ENCODE assay signal across 8 mouse cellular contexts in genomic region chr6:134984748-134985147, GRCm38 (mm10). TPM values are rescaled to one million over a fixed set of nuclear protein-coding genes. Genes with fewer than 3 reads are reported as not detected.
A peak's percentile ranks its signal among the peaks of the same experiment; 100 is the strongest.
DNase-seq lines count a peak whose midpoint lies in the region; ATAC-seq and TF ChIP-seq lines count a peak whose summit lies in the region.

No protein-coding gene starts in this region.

- peak; percentile 55 for TF ChIP-seq CTCF in heart, postnatal 0 days (IDR thresholded peaks at IDR 0.05; ENCODE audit: low read depth)

- WGBS in heart, postnatal 0 days, result 58% methylated on average over 3 of the region's 3 CpGs

- no peaks in the 10 kb centered on the region for H3K9me3 ChIP-seq in heart, postnatal 0 days (replicated peaks; ENCODE audit: control insufficient read depth, low read length)

- H3K4me2 ChIP-seq in heart, postnatal 0 days (ENCODE audit: low read depth, low read length), result peak overlapping the region; percentile 85

- no peaks in the 10 kb centered on the region for H3K36me3 ChIP-seq in heart, postnatal 0 days (replicated peaks; ENCODE audit: control insufficient read depth, insufficient read depth, low read length)

- no peak overlapping the region for H3K9ac ChIP-seq in heart, postnatal 0 days (replicated peaks; ENCODE audit: low read depth, low read length)

- H3K4me3 ChIP-seq in heart, postnatal 0 days (ENCODE audit: low read depth, low read length), result peak overlapping the region; percentile 69

- no peaks in the 10 kb centered on the region for H3K27me3 ChIP-seq in heart, postnatal 0 days (ENCODE audit: control insufficient read depth, insufficient read depth, low read length)

- peaks cover 7% of the 10 kb centered on the region; the same call in 1 of the 2 replicates for H3K4me1 ChIP-seq in heart, postnatal 0 days (ENCODE audit: control insufficient read depth, insufficient read depth)

- ATAC-seq in heart, postnatal 0 days (ENCODE audit: insufficient read depth, low read depth), result no peak

- peak; percentile 34 for DNase-seq in layer of hippocampus, postnatal 10 days (ENCODE audit: low spot score in 2 of 2)
- DNase-seq in layer of hippocampus, adult 18-20 months (ENCODE audit: low spot score in 2 of 2), result no peak
- DNase-seq in brain, adult 2 months (ENCODE audit: low read depth, low spot score), result peak; percentile 51
- no peak for DNase-seq in heart, postnatal 0 days (ENCODE audit: low spot score)
- peak; percentile 84 for DNase-seq in liver
- peak; percentile 67 to 74 for DNase-seq in spleen, postnatal 4 days (ENCODE audit: low spot score in 2 of 2)
- DNase-seq in testis, postnatal 14 days (ENCODE audit: low spot score), result no peak
- no peak for DNase-seq in right cerebral cortex, postnatal 10 days (ENCODE audit: low spot score in 2 of 2)

- H3K27ac ChIP-seq in heart, postnatal 0 days (ENCODE audit: low read depth), result no peak overlapping the region

- no peak for TF ChIP-seq EP300 in heart, postnatal 0 days (IDR thresholded peaks at IDR 0.05; ENCODE audit: low read depth)

RNA-seq across cellular contexts. Expression of gene Apold1, which starts 3.2 kb away (rescaled TPM):
- 1 to 10 TPM; 4.0 to 4.8 TPM for total RNA-seq in layer of hippocampus, postnatal 10 days (2021)
- total RNA-seq in layer of hippocampus, adult 18-20 months (2021), result 1 to 10 TPM; 3.4 to 3.7 TPM
- total RNA-seq in heart, postnatal 0 days (2014; rRNA removed; ENCODE audit: low replicate concordance), result 24.8 and 28.5 TPM in 2 replicates
- polyA plus RNA-seq in heart, postnatal 0 days (2015; fragmentation: Nextera tagmentation; extraction: Ambion mirVana), result 6.9 and 9.2 TPM in 2 replicates

RNA-seq across cellular contexts. Expression of gene Ddx47, which starts 26.7 kb away (rescaled TPM):
- total RNA-seq in layer of hippocampus, postnatal 10 days (2021), result 10 to 100 TPM; 52.4 to 55.2 TPM
- total RNA-seq in layer of hippocampus, adult 18-20 months (2021), result 10 to 100 TPM; 52.1 to 59.5 TPM
- total RNA-seq in heart, postnatal 0 days (2014; rRNA removed; ENCODE audit: low replicate concordance), result 24.5 and 35.8 TPM in 2 replicates
- 51.4 and 52.7 TPM in 2 replicates for polyA plus RNA-seq in heart, postnatal 0 days (2015; fragmentation: Nextera tagmentation; extraction: Ambion mirVana)

Comparison
In these comparisons a context has a peak if more than half of its experiments do, and no peak if none do; other contexts are left out.
1. DNase-seq: peak in layer of hippocampus, postnatal 10 days (2 of 2), brain, adult 2 months (single experiment), liver (single experiment) and spleen, postnatal 4 days (2 of 2); none in layer of hippocampus, adult 18-20 months (0 of 2), heart, postnatal 0 days (single experiment), testis, postnatal 14 days (single experiment) and right cerebral cortex, postnatal 10 days (0 of 2).